Mouse (Mus musculus) layer of hippocampus, adult 9-11 months (tissue): Measurements from ENCODE around the gene Lancl2.

ENCODE experiments used
- DNase-seq: peaks from one replicate; pipeline ENCODE4 v3.0.0; 2022

Gene Lancl2

DNA sequence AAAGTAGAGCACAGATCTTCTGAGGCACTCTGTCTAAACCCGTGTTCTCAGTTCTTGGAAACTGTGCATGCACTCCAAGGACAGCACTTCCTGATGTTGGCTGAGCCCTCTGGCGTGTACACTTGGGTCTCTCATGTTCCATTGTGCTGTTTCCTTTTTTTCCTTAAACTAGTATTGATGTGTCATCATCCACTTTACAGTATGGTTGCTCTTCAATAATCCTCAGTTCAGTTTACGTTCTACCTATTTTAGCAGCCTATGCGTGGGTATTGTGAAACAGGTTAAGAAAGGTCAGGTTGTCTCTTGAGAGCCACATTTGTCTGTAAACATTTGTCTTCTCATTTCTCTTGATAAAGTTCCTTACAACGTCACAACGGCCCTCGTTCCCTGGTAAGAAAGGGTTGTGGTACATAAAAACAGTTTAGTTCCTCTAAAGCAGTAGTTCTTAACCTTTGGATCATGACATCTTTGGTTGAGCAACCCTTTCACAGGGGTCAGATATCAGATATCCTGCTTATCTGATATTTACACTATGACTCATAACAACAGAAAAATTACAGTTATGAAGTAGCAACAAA lies 66.7 kb downstream of the Lancl2 start:
- DNase-seq = no peak

DNA sequence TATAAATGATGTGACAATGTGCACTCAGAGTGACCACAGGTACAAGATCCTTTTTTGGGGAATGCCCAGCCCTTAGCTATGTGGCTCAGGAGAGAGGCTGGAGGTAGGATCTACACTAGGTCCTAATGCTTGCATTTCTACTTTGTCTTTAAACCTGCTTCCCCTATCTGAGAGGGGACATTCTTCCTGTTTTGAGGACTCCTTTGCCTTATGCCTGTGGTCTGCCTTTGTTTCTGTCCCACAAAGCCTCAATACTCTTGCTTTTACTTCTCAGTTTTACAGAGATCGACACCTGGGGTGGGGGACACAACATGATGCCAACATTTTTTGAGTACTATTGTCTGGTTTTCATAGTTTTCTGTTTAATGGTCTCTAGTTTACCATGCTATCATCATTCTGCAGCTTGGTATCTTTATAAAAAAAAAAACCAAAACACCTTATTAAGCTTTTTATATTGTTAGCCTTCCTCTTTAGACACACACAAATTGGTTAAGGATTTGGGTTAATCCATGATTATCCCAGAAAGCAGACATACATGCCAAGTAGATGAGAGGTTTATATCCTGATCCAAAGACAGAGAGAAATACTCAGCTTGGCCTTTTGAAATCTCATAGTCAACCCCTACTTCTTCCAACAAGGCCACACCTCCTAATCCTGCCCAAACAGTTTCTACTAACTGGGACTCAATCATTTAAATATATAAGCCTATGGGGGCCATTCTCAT lies 68.3 kb downstream of the Lancl2 start:
- DNase-seq = no peak

DNA sequence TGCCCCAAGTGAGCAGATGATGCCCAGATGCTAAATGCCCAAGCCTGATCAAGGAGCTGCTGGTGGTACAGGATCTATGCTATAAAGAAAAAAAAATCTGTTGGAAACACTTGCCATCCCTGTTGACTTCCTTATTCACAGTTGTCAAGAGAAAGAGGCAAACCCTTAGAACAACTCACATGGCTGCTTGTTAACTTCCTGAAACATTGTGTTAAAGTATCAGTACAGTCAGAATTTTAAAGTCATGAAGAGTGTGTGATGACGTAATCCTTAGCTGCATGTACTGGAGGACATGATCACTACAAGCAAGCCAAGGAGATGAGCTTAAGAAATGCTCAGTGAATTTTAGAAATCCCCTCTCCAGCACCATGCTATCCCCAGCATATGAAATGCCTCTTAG lies 71.5 kb downstream of the Lancl2 start:
- no peak for DNase-seq

DNA sequence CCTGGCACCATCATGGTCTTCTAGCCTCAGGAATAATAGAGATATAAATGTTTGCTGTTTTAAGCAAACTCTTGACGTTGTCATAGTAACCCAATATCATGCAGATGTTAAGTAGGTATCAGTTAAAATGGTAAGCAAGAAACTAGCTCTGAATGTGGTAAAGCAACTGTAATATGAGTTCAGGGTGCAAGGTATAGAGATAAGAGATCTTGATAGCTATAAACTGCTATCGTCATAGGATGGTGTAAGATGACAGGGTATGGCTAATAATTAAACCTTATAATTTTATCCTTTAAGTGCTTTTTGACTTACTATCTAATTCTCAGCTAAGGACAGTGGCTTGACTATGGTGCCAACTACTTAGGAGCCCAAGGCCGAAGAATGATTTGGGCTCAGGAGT lies 78.0 kb downstream of the Lancl2 start:
- no peak for DNase-seq

DNA sequence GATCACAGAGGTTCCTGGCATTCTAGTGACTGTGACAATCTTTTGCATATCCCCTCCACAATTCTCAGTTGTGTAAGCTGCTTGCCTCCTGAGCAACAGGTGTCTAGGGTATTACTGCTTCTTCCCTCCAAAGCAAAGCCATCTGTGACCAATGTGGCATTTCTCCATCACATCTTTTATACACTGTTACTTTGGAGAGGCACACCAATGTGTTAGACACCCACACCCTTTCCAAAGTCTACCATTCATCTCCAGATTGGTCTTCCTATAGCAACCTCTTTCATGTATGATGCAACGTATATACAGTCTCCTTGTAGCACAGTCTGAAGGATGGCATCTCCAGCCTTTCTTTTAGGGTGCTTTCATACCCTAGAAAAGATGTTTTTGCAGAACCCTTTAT lies 80.3 kb downstream of the Lancl2 start:
- no peak for DNase-seq

DNA sequence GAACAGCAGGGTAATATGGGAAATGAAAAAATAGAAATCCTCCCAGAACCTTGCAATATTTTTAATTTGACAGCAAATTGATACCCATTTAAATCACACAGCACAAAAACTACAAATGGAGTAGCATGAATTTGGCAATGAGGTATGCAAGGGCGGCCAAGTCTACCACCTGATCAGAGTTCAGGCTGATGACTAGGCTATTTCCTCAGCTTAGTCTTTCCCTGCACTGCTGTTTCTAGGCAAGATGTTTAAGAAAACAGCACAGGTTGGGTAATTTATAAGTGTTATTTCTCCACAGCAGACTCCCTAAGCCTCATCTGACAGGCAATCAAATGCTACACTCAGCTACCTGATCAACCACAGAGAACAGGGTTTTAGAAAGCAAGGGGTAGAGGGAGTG lies 81.9 kb downstream of the Lancl2 start:
- no peak for DNase-seq

DNA sequence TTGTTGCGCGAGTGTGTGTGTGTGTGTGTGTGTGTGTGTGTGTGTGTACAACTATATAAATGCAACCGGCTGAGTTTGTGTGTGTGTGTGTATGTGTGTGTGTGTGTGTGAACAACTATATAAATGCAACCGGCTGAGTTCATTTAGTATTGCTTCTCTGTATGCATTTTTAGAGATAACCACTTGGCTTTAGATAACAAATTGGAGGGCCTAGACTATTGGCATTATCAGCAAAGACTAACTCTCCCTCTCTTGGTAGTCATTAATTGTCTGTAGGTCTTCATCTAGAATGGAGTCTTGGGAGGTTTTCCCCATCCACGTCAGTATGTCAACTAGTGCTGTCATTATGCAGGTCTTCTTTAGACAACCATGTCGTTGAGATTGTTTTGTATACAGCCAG lies 85.0 kb downstream of the Lancl2 start:
- no peak for DNase-seq
